Mouse (Mus musculus) embryonic fibroblast, embryonic 13.5 days (primary cell): ENCODE data around the gene Wdr38.

ENCODE experiments used
- CTCF ChIP-seq: IDR thresholded peaks from 2 replicates; pipeline ENCODE4 v1.5.1; 2011; ENCODE audit warnings: mild to moderate bottlenecking, control low read depth, low read length, moderate library complexity, borderline replicate concordance; ENCODE audit not compliant: insufficient read depth
- POLR2A ChIP-seq: IDR thresholded peaks from 2 replicates; pipeline ENCODE4 v1.6.1; 2011; ENCODE audit warnings: low read depth, mild to moderate bottlenecking, control low read depth, low read length, moderate library complexity

DNA sequence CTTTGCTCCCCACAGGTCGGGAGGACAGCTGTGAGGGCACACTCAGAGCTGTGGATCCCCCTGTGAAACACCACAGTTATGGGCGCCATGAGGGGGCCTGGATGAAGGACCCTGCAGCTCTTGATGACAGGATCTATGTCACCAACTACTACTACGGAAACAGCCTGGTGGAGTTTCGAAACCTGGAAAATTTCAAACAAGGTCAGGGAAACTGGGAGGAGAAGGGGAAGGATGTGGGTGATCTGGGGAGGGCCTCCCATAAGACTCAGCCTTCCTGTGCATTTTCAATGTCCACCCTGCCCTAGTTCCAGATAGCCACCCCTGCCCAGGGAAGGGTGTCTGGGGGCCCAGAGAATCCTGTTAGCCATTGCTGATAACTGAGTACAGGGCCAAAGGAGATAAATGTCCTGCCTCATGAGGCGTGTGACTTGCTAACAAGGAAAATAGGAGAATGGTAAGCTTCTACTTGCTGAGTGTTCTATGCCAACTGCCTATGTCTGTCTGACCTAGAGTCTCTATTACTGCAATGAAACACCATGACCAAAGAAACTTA is 39.5 kb upstream of the Wdr38 start:
- TF ChIP-seq CTCF (no peak), POLR2A (no peak)
